Mouse (Mus musculus): Measurements from ENCODE around the gene Srrm2.
A peak's percentile ranks its signal among the peaks of the same experiment; 100 is the strongest.

The Srrm2 gene

DNA sequence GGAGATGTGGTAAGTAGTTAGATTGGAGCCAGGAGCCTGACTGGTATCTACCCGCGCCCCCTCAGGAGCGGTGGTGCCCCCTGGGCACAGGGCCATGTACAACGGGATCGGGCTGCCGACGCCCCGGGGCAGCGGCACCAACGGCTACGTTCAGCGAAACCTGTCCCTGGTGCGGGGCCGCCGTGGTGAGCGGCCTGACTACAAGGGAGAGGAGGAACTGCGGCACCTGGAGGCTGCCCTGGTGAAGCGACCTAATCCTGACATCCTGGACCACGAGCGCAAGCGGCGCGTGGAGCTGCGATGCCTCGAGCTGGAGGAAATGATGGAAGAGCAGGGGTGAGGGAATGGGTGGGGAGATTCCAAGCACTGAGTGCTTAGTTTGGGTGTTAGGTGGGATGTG, 16.5 kb downstream of the Srrm2 start:
- no peak for DNase-seq (ENCODE audit: low spot score)

DNA sequence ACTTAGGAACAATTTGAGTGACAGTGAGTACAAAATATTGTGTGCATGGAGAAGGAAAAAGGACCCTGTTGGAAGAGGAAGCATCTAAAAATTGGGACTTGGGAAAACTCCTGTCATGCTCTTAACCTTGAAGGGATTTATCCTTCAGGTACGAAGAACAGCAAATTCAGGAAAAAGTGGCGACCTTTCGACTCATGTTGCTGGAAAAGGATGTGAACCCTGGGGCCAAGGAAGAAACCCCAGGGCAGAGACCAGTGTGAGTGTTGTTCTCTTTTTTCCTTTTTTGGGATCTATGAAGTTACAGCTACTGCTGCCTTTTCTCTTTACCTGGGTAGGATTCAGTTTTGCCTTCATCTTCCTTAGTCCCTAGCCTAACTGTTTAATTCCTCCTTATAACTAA, 17.6 kb downstream of the Srrm2 start:
- DNase-seq (ENCODE audit: low spot score), result no peak

DNA sequence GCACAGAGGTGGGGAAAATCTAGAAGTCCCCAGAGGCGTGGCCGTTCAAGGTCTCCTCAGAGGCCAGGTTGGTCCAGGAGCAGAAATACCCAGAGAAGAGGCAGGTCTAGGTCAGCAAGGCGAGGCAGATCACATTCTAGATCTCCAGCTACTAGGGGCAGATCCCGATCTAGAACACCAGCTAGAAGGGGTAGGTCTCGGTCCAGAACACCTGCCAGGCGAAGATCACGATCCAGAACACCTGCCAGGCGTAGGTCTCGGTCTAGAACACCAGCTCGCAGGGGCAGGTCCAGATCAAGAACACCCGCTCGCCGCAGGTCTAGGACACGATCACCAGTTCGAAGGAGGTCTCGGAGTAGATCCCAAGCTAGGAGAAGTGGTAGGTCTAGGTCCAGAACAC, 25.3 kb downstream of the Srrm2 start:
- DNase-seq (ENCODE audit: low spot score), result no peak

DNA sequence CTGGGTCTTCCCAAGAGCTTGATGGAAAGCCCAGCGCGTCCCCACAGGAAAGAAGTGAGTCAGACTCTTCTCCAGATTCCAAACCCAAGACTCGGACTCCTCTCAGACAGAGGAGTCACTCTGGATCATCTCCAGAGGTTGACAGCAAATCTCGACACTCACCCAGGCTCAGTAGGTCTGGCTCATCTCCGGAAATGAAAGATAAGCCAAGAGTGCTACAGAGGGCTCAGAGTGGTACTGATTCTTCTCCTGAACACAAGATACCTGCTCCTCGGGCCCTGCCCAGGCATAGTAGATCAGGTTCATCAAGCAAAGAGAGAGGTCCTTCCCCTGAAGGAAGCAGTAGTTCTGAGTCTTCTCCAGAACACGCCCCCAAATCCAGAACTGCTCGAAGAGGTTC, 28.2 kb downstream of the Srrm2 start:
- no peak for DNase-seq (ENCODE audit: low spot score)

DNA sequence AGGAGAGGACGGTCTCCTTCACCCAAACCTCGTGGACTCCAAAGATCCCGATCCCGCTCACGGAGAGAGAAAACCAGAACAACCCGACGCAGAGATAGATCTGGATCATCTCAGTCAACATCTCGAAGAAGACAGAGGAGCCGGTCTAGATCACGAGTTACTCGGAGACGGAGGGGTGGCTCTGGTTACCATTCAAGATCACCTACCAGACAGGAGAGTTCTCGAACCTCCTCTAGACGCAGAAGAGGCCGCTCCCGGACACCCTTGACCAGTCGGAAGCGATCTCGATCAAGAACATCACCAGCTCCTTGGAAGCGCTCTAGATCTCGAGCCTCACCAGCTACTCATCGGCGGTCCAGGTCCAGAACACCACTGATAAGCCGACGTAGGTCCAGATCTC, 28.9 kb downstream of the Srrm2 start:
- DNase-seq (ENCODE audit: low spot score), result no peak

DNA sequence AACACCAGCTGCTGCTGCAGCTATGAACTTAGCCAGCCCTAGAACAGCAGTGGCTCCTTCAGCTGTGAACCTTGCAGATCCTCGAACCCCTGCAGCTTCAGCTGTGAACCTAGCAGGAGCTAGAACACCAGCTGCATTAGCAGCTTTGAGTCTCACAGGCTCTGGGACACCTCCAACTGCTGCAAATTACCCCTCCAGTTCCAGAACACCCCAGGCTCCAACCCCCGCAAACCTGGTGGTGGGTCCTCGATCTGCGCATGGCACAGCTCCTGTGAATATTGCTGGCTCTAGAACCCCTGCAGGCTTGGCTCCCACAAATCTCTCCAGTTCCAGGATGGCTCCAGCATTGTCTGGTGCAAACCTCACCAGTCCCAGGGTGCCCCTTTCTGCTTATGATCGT, 30.4 kb downstream of the Srrm2 start:
- DNase-seq (ENCODE audit: low spot score), result no peak

DNA sequence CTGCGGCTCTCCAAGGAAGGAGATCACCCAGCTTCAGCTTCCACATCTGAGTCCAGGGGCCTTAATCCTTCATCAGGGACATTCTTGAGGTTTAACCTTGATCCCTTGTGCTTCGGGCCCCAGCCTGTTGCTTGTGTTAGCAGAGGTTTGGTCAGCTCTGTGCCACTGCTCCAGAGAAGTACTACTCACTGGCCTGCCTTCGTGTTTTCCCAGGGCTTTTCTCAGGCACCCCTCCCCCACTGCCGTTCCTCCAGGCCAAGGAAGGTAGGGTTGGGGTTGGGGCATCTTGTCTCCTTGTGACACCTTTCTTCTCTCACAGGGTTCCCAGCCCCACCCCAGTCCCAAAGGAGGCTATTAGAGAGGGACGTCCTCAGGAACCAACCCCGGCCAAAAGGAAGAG, 31.8 kb downstream of the Srrm2 start:
- no peak for DNase-seq (ENCODE audit: low spot score)

DNA sequence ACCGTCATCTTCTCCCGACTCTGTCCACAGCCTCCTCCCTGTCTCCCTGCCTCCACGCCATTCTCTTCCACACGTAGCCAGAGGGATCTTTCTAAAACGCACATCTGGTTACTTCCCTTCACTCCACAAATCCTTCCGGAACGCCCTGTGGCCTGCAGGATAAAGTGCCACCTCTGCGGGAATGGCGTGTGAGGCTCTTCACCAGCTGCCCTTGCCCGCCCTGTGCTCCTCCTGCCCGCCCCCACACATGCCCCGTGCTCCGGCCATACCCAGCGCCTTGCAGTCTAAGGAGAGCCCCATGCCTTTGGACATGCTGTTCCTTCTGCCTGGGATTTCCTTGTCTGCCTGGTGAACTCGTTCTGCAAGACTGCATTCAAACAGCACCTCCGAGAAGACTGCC, 32.7 kb downstream of the Srrm2 start:
- DNase-seq (ENCODE audit: low spot score), result no peak

DNA sequence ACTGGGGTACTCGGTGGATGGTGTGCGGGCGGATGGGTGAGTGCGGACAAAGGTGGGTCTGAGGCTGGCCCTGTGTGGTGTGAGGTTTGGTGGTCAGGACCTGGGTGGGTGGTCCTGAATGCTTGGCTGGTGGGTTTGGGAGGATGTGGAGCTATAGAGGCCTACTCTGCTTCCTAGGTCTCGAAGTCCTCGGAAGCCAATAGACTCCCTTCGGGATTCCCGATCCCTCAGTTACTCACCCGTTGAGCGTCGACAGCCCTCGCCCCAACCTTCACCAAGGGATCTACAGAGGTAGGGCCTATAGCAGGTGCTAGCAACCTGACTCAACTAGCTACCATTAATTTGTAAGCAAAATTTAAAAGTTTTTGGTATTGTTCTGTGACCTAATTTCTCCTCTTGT, 33.3 kb downstream of the Srrm2 start:
- no peak for DNase-seq (ENCODE audit: low spot score)

DNA sequence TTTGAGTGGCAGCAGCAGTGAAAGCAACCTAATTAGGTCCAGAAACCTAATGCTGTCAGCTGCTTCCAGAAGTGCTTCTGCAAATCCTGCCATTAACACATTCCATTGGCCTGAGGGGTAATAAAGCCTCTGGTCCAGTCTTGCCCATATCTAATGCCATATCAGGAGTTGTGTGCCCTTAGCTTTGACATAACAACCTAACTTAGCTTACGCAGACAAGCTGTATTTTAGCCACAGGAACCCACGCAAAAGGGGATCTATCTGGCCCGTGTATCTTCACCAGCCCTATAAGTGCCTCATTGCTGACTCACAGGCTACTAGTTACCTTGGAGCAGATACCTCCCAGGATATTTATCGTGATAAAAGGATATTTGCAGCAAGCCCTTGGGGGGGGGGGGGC, 35.3 kb downstream of the Srrm2 start:
- DNase-seq (ENCODE audit: low spot score), result no peak

DNA sequence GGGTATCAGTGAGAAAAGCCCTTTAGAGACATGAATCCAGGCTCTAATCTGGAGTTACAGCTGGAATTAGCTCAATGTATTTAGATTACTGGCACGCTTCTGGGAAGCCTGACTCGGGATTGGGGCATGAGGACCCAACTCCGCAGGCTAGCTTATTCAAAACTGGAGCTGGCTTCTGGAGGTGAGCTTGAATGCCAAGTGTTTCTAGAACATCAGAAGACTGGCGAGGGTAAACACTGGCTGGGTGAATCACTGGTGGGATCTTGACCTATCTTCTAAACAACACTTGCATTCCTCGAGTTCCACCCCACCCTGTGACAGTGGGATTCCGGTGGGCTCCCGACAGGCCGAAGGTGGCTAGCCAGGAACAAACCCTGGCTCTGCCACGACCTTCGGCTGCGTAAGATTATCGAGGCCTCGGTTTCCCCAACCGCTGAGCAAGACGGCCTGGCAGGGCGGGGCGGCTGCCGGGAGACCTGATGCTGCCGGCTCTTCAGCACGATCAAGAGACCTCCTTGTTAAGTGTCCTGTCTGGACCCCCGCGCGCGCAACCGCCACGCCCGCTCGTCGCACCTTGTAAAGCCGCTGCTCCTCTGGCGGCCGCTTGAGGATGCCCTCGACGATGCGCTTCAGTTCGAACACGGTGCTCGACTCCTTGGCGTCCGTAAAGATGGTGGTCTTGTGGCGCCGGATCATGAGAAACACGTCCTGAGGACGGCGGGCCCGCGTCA, 38.1 kb downstream of the Srrm2 start:
- DNase-seq (ENCODE audit: low spot score), result no peak

DNA sequence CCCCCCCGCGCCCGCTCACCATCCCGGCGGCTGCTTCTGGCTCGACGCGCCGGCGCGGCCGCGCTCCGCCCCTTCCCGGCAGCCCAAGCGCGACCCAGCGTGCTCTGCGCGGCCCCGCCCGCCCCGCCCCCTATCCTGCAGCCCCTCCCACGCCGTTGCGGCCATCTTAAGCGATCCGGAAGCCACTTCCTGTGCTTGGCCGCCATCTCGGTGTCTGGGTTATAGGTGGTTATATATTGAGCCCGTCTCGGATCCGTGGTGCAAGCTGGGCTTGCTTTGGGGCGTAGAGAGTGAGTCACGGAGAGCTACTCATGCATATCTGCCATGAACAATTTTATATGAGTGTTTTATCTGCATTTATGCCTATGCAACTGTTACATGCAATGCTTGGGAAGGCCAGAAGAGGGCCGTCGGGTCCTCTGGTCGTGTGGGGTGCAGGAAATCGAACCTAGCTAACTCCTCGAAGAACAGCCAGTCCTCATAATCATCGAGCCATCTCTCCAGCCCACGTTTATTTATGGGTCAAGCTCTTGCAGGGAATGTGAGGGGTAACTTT, 38.8 kb downstream of the Srrm2 start, which contains the start of gene Elob:
Gene Elob, minus strand, starts transcription at position 73 of the 556 bp plus-strand sequence.
- peak; percentile 83 for DNase-seq (ENCODE audit: low spot score)

DNA sequence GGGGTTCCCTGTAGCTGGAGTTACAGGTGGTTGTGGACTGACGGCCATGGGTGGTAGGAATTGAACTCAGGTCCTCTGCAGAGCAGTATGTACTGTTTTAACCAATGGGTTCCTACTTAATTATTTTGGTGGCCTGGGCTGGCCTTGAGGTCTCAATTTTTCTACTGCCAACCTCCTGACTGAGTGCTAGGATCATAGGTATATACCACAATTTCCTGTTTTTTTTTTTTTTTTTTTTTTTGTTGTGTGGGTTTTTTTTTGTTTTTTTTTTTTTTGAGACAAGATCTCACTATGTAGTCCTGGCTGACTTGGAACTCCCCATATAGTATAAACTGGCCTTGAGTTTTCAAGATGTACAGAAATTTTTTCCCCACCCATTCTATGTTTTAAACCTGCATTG, 40.9 kb downstream of the Srrm2 start:
- DNase-seq (ENCODE audit: low spot score), result no peak

DNA sequence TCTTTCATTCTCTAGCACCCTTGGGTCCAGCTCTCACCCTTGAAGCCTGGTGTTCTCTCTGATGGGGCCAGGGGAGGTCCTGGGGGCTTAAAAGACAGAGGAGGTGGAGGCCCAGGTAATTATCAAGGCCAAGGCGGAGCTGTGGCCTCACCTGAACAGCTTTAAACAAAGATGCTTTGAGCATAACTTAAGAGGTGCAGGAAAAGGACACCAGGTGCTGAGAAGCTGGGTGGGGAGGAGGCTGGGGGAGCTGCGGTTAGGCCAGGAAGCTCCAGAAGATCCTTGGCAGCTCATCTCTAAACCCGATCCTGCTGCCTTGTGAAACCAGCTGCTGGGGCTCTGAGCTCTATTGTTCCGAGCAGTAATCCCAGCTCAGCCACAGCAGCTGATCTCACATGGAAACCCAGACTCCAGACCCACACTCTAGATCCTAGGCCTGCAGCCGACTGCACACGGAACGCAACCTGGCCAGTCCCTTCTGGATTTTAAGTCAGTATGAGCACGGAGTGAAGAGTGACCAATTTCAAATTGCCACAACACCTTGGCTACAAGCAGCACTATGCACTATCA, 45.8 kb downstream of the Srrm2 start, which contains the start of gene Prss33:
Gene Prss33, minus strand, starts transcription at position 51 of the 570 bp plus-strand sequence.
- no peak for DNase-seq (ENCODE audit: low spot score)

DNA sequence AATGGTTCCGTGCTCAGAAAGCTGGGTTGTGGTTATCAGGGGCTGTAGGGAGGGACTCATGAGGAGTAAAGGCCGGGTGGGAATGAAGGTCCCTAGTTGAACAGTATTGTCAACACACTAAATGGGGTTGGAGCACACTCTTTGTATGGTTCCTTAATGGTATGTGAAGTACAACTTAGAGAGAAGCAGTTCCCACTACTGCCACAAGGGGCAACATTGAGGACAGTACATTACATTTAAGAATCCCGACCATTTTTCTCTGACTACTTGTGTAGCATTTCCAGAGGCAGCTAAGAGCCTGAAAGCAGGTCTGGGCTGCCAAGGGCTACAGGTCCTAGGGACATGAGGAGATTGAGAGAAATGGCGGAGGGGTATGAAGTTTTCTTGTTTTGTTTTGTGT, 50.8 kb downstream of the Srrm2 start:
- peak; percentile 66 for DNase-seq (ENCODE audit: low spot score)

DNA sequence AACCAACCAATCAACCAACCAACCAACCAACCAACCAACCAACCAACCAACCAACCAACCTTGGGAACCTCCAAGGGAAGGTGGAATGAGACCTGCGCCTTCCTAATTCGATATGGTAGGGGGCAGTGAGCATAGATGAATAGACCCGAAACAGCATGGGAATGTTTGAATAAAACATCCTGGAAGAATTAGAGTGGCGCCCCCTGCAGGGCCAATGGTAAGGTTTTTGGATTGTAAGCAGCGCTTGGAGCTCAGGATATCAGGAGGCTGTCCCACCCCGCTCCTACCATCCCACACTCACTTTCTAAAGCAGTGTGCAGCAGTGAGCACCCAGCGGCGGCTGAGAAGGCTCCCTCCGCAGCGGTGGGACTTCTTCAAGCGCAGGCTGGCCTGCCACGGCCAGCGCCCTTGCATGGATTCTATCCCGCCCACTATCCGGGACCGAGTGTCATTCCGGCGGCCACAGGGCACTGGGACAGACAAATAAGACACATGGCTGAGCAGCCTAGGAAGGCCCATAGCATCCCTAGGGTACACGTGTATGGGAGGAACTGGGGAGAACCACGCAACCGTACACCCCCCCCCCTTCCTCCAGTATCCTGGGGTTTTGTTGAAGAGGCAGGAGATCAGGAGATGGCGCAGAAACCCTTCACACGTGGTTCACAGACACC, 52.9 kb downstream of the Srrm2 start:
- no peak for DNase-seq (ENCODE audit: low spot score)

DNA sequence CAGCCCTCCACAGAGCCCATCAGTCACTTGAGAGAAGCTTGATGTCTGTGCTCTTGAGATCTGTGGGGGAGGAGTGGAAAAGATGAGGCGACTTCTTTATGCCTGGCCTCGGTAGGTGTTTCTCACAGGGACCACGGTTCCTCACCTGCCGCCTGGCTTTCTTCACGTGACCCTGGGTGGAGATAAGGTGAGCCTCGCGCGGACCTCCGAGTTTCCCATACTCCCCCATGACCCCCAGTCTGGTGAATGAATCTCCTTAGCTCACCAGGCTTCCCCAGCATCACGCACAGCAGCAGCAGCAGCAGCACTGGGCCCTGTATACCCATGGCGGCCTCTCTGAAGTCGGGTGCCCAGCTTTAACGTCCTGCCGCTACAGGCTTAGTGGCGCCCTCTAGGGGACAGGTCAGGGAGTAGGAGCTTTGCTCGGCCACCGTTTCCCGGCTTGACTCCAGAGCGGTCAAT, 53.5 kb downstream of the Srrm2 start, which contains the start of the genes Prss32 and Prss41:
Gene Prss32, plus strand, starts transcription at position 44 of the 462 bp plus-strand sequence.
Gene Prss41, minus strand, starts transcription at position 361 of the 462 bp plus-strand sequence.
- DNase-seq (ENCODE audit: low spot score), result no peak

DNA sequence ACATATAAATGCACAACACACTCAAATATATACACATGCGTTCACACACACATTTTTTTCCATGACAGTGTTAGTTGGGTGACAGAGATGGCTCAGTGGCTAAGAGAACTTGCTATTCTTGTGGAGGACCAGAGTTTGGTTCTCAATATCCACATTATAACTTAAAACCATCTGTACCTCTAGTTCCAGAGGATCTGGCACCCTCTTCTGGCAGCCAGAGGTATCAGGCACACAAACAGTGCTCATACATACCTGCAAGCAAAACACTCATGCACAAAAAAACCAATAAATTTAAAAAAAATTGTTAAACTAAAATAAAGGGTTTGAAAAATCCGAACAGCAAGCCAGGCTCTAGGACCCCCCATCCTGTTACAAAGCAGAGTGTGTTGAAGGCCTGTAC, 59.7 kb downstream of the Srrm2 start:
- DNase-seq (ENCODE audit: low spot score), result no peak

DNA sequence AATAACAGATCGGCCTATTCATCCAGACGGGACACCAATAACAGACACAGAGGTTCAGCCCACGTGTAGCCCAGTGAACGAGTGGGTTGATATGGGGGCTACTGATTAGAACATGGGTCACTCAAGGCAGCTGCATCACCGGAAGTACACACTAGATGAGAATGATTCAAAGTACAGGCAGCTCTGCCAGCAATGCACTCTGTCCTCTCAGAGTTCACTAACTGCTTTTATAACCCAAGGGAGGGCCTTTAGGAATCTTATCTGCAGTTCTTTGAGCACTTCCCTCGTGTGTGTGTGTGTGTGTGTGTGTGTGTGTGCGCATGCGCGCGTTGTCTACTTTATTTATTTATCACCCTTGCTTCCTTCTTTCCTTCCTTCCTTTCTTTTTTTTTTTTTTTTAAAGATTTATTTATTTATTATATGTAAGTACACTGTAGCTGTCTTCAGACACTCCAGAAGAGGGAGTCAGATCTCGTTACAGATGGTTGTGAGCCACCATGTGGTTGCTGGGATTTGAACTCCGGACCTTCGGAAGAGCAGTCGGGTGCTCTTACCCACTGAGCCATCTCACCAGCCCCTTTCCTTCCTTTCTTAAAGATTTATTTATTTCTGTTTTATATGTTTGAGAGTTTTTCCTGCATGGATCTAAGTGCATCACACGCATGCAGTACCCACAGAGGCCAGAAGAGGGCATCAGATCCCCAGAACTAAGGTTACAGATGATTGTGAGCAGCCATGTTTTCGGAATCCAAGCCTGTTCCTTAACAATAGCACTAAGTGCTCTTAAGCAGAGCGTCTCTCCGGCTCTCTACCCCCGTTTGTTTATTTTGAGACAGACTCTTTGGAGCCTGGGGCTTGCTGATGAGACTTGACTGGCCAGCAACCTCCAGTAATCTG, 60.8 kb downstream of the Srrm2 start:
- peak; percentile 65 for DNase-seq (ENCODE audit: low spot score)

DNA sequence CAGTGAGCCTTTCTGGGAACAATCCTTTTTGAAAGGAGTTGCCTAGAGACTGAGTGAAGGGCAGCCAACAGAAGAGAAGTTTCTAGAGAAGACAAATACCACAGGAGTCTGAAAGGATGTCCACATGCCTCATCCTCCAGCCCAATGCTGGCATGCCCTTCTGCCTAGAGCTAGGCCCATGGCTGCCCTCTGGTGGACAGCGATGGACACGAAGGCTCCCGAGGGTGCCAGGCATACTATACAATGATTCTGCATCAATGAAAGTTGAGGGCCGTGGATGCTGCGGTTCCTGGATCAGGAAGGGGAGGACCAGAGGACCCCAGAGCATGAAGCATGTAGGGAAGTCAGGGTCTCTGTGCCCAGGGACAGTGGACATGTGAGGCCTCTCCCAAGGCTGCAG, 63.0 kb downstream of the Srrm2 start:
- DNase-seq (ENCODE audit: low spot score), result no peak

DNA sequence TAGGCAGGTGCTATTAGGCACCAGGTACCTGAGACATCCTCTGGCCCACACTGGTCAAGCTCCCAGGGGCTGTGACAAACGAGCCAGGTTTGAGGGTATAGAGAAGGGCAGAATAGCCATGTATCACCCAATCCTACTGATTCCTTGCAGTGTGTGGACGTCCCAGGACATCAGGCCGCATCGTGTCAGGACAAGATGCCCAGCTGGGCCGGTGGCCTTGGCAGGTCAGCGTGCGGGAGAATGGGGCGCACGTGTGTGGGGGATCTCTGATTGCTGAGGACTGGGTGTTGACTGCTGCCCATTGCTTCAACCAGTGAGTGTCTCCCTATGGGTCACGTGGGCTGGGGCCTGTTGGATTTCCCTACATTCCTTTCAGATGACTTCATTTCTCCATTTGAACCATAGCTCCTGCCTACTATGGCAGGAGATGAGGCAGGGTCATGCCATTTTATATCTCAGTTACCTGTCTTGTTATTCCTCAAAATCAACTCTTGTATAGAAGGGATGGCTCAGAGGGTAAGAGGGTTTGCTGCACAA, 64.0 kb downstream of the Srrm2 start:
- DNase-seq (ENCODE audit: low spot score), result no peak
